Mouse (Mus musculus) megakaryocyte, embryonic 14.5 days (primary cell): ENCODE measurements around the gene Nploc4.

Experiments used
- FLI1 ChIP-seq: IDR thresholded peaks from 2 replicates; pipeline ENCODE4 v1.6.1; 2012; ENCODE audit warnings: low read length, inconsistent platforms, mixed read lengths
- GATA1 ChIP-seq: IDR thresholded peaks from 3 replicates; pipeline ENCODE4 v1.6.1; 2012; ENCODE audit warnings: mixed read lengths, low read length, inconsistent platforms, borderline replicate concordance

GRCm38 (mm10) chr11:120373820-120374586, 63.5 kb downstream of the Nploc4 start:
- TF ChIP-seq FLI1 (no peak), GATA1 (no peak)
